Mouse (Mus musculus) C2C12 (cell line): ENCODE data around the gene Manbal. TPM values are rescaled to one million over a fixed set of nuclear protein-coding genes. Genes with fewer than 3 reads are reported as not detected.

Experiments
- H3K27me3 ChIP-seq: one replicate; pipeline ENCODE4 v1.6.1; 2011; ENCODE audit not compliant: control insufficient read depth, insufficient read depth, insufficient read length
- H3K36me3 ChIP-seq: one replicate; pipeline ENCODE4 v1.6.1; 2011; ENCODE audit not compliant: control insufficient read depth, insufficient read depth
- H3K4me3 ChIP-seq: one replicate; pipeline ENCODE4 v1.5.1; 2011; ENCODE audit warnings: mild to moderate bottlenecking, control low read depth; ENCODE audit not compliant: poor library complexity, insufficient read depth, severe bottlenecking
- H3K79me2 ChIP-seq: one replicate; pipeline ENCODE4 v1.6.1; 2011; ENCODE audit not compliant: control insufficient read depth, insufficient read depth
- H3K79me3 ChIP-seq: one replicate; pipeline ENCODE4 v1.6.1; 2011; ENCODE audit warnings: low read depth, control low read depth
- H3ac ChIP-seq: one replicate; pipeline ENCODE3; 2011; ENCODE audit warnings: low read depth; ENCODE audit not compliant: control insufficient read depth, insufficient read length
- CEBPB ChIP-seq: IDR thresholded peaks from one replicate; pipeline ENCODE4 v1.6.1; 2011; ENCODE audit warnings: low read depth, mild to moderate bottlenecking, control low read depth, moderate library complexity
- CTCF ChIP-seq: IDR thresholded peaks from one replicate; pipeline ENCODE4 v1.5.1; 2011; ENCODE audit not compliant: control insufficient read depth, insufficient read depth, insufficient read length
- FOSL1 ChIP-seq: IDR thresholded peaks from one replicate; pipeline ENCODE4 v1.8.0; 2011; ENCODE audit warnings: mild to moderate bottlenecking, low read length; ENCODE audit not compliant: poor library complexity, insufficient read depth, severe bottlenecking
- MAX ChIP-seq: IDR thresholded peaks from one replicate; pipeline ENCODE4 v1.6.1; 2011; ENCODE audit warnings: mild to moderate bottlenecking, control low read depth
- MYOD1 ChIP-seq: IDR thresholded peaks from one replicate; pipeline ENCODE4 v1.6.1; 2011; ENCODE audit warnings: low read depth; ENCODE audit not compliant: control insufficient read depth, insufficient read length
- MYOG ChIP-seq: IDR thresholded peaks from one replicate; pipeline ENCODE4 v1.6.1; 2011; ENCODE audit not compliant: control insufficient read depth, insufficient read length; ENCODE audit errors: extremely low read depth
- USF1 ChIP-seq: IDR thresholded peaks from one replicate; pipeline ENCODE4 v1.6.1; 2011; ENCODE audit warnings: low read depth, mild to moderate bottlenecking, control low read depth, moderate library complexity
- polyA plus RNA-seq: library from polyadenylated mRNA; unstranded; fragments of >200 nt; fragmentation: generic; extraction: Trizol; gene quantifications from one replicate; pipeline ENCODE4 v1.2.1, GENCODE M21; 2012; ENCODE audit warnings: missing spikeins

Gene Manbal
- polyA plus RNA-seq, 1 experiment, result 51.1 TPM

DNA sequence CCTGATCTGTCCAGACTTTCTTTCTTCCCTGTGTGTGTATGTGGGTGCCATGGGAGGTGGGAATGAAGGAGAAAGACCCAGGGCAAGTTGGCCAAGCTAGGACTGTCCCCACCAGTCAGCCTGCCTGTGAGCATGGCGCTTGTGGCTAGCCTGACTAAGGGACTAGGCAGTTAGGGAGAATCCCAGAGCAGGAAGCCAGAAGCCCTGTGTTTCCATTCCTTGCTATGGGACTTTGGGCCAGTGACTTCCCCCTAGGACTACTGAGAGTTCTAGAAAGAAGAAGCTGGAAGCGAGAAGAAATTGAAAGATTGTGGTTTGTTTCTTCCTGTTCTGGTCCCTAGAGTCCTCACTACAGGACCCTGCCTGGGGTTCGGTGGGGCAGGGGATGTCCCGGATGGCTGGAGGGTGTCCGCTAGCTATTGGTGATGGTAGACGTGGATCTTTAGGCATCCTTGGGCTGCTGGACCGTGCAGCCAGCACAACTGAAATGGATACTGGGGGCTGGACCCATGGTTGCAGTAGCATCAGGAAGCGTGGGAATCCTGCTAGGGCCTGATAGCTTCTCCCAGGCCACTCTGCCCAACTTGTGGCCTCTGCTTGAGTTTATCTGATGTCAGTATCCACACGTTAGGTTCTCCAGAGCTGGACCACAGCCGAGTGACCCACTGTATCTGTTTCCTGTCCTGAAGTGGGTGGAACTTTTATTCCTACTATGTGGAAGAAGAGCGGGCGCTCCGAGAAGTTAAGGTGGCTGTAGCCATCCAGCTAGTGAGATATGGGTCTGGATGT lies 61.2 kb downstream of the Manbal start:
- no peak for TF ChIP-seq CEBPB
- no peak for TF ChIP-seq MYOG
- no peak overlapping the region for H3ac ChIP-seq
- peaks cover 39% of the 10 kb centered on the region for H3K36me3 ChIP-seq
- peaks cover 86% of the 10 kb centered on the region for H3K79me3 ChIP-seq
- H3K79me2 ChIP-seq, result peaks cover 100% of the 10 kb centered on the region
- no peak overlapping the region for H3K4me3 ChIP-seq
- H3K27me3 ChIP-seq, result no peaks in the 10 kb centered on the region

DNA sequence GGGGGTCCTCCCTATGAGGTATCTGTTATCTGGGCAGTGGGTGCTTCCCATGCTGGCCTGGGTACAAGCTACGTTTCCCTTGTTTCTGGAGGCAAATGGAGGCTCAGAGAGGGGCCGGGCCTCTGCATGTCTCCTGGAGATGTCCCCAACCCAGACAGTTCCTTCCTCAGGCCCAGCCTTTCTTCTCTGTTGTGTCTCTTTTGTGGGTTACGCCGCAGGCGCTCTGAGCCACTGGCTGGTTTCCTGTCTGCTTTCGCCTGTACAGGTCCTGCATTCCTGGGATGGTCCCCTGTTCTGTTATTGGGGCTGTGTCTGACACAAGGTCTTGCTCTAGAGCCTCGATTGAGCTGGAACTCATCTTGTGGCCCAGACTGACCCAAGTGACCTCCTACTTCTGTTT lies 62.3 kb downstream of the Manbal start:
- no peak for TF ChIP-seq CTCF
- TF ChIP-seq MYOD1, result no peak
- TF ChIP-seq FOSL1, result no peak
- TF ChIP-seq MYOG, result no peak
- no peak for TF ChIP-seq CEBPB
- no peak for TF ChIP-seq MAX
- no peak for TF ChIP-seq USF1
- Histone ChIP-seq H3ac (no peak overlapping the region), H3K79me3 (peaks cover 85% of the 10 kb centered on the region), H3K27me3 (no peaks in the 10 kb centered on the region), H3K36me3 (peaks cover 48% of the 10 kb centered on the region), H3K4me3 (no peak overlapping the region), H3K79me2 (peaks cover 100% of the 10 kb centered on the region)

GRCm38 (mm10) chr2:157430667-157431429 lies 63.5 kb downstream of the Manbal start:
- no peak for TF ChIP-seq CTCF
- no peak for TF ChIP-seq USF1
- no peak for TF ChIP-seq FOSL1
- no peak for TF ChIP-seq MYOD1
- no peak for TF ChIP-seq MAX
- TF ChIP-seq CEBPB, result no peak
- TF ChIP-seq MYOG, result no peak
- Histone ChIP-seq H3K4me3 (no peak overlapping the region), H3K36me3 (peaks cover 52% of the 10 kb centered on the region), H3K79me2 (peaks cover 100% of the 10 kb centered on the region), H3ac (no peak overlapping the region), H3K27me3 (no peaks in the 10 kb centered on the region), H3K79me3 (peaks cover 85% of the 10 kb centered on the region)

GRCm38 (mm10) chr2:157431912-157432311 lies 64.5 kb downstream of the Manbal start:
- no peak overlapping the region for H3ac ChIP-seq
- peaks cover 78% of the 10 kb centered on the region for H3K79me3 ChIP-seq
- H3K4me3 ChIP-seq, result no peak overlapping the region
- H3K79me2 ChIP-seq, result peaks cover 100% of the 10 kb centered on the region
- TF ChIP-seq CTCF (no peak), MAX (no peak), MYOG (no peak), FOSL1 (no peak), CEBPB (no peak), USF1 (no peak), MYOD1 (no peak)
- H3K27me3 ChIP-seq, result no peaks in the 10 kb centered on the region
- peaks cover 56% of the 10 kb centered on the region for H3K36me3 ChIP-seq

DNA sequence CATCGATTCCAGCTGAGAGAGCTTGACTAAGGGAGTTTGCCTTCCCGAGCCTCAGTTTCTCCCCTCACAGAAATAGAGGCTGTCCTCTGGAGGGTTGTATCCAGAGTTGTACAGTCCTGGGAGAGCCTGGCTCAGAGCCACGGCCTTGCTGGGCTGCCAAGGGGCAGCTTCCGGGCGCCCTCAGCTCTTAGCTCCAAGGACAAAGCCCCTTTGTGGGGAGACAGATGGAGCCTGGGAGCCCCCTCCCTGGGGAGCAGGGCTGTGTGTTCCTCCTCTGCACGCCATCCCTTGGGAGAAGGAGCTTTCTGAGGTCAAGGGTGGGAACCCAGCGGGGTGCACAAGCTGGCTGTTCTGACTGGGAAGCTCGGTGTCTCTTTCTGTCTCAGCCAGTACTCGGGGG lies 65.1 kb downstream of the Manbal start:
- peaks cover 56% of the 10 kb centered on the region for H3K36me3 ChIP-seq
- peaks cover 77% of the 10 kb centered on the region for H3K79me3 ChIP-seq
- TF ChIP-seq MYOD1 (no peak), CEBPB (no peak), MYOG (no peak), CTCF (no peak), USF1 (no peak), MAX (no peak), FOSL1 (no peak)
- peaks cover 100% of the 10 kb centered on the region for H3K79me2 ChIP-seq
- no peak overlapping the region for H3K4me3 ChIP-seq
- no peaks in the 10 kb centered on the region for H3K27me3 ChIP-seq
- no peak overlapping the region for H3ac ChIP-seq

- H3K36me3 ChIP-seq, result peaks cover 51% of the 10 kb centered on the region
- H3K4me3 ChIP-seq, result no peak overlapping the region
These were observed 66.6 kb downstream of the Manbal start for GRCm38 (mm10) chr2:157434041-157434440.

More at GRCm38 (mm10) chr2:157434041-157434440, 66.6 kb downstream of the Manbal start:
- no peaks in the 10 kb centered on the region for H3K27me3 ChIP-seq
- no peak overlapping the region for H3ac ChIP-seq
- H3K79me3 ChIP-seq, result peaks cover 66% of the 10 kb centered on the region
- peaks cover 100% of the 10 kb centered on the region for H3K79me2 ChIP-seq
- no peak for TF ChIP-seq FOSL1
